Mouse (Mus musculus) left cerebral cortex, postnatal 14 days (tissue): Measurements from ENCODE around the gene Gm11549. TPM values are rescaled to one million over a fixed set of nuclear protein-coding genes. Genes with fewer than 3 reads are reported as not detected.
A peak's percentile ranks its signal among the peaks of the same experiment; 100 is the strongest.

Source experiments
- DNase-seq, 2 experiments: peaks; one replicate each; pipeline ENCODE4 v3.0.0; 2021 to 2022; ENCODE audit warnings: low spot score in 2 of 2, mixed read lengths in 1 of 2
- intact Hi-C: fragments of 180-260 bp; cut with DNase I; formaldehyde crosslinking; loops from one replicate; pipeline ENCODE4 v1.15.1; 2025
- total RNA-seq, 2 experiments: library from RNA; stranded (reverse); gene quantifications; 2 replicates each; pipeline ENCODE4 v1.2.3; 2021

Gene Gm11549
- total RNA-seq, 2 experiments from 2014 or later = 25.2 to 35.5 TPM

- intact Hi-C loops = no loop called here
- DNase-seq = no peak
Measured at GRCm38 (mm10) chr3:36488899-36489589, 32.6 kb downstream of the Gm11549 start.

- intact Hi-C loops = no loop called here
- no peak for DNase-seq
Measured at GRCm38 (mm10) chr3:36488367-36488766, 33.2 kb downstream of the Gm11549 start.

GRCm38 (mm10) chr3:36486881-36487280, 34.7 kb downstream of the Gm11549 start:
- intact Hi-C loops = no loop called here
- DNase-seq = no peak

GRCm38 (mm10) chr3:36486176-36486575, 35.4 kb downstream of the Gm11549 start:
- DNase-seq = no peak
- intact Hi-C loops = no loop called here

GRCm38 (mm10) chr3:36484292-36484691, 37.3 kb downstream of the Gm11549 start:
- intact Hi-C loops = no loop called here
- no peak for DNase-seq

- intact Hi-C loops = no loop called here
- no peak for DNase-seq
Measured at GRCm38 (mm10) chr3:36482940-36483339, 38.7 kb downstream of the Gm11549 start.

GRCm38 (mm10) chr3:36481776-36482193, 39.8 kb downstream of the Gm11549 start:
- peak in 1 of 2 experiments; percentile 25 for DNase-seq
- intact Hi-C loops = no loop called here

GRCm38 (mm10) chr3:36480486-36480885, 41.1 kb downstream of the Gm11549 start:
- intact Hi-C loops = no loop called here
- DNase-seq = no peak

- intact Hi-C loops = no loop called here
- peak in 1 of 2 experiments; percentile 30 for DNase-seq
Measured at GRCm38 (mm10) chr3:36478776-36479175, 42.8 kb downstream of the Gm11549 start.

- DNase-seq = no peak
- intact Hi-C loops = no loop called here
Measured at GRCm38 (mm10) chr3:36476261-36477155, 45.1 kb downstream of the Gm11549 start.

- intact Hi-C loops = no loop called here
Measured at GRCm38 (mm10) chr3:36475532-36476087, 46.0 kb downstream of the Gm11549 start, which contains the start of the genes Anxa5 and 1810062G17Rik. TSS of gene Anxa5 (minus strand) at chr3:36475894. TSS of gene 1810062G17Rik (plus strand) at chr3:36475937.

GRCm38 (mm10) chr3:36474938-36475483, 46.6 kb downstream of the Gm11549 start:
- intact Hi-C loops = no loop called here
- peak; percentile 53 to 62 for DNase-seq

More at GRCm38 (mm10) chr3:36475532-36476087, 46.0 kb downstream of the Gm11549 start, which contains the start of the genes Anxa5 and 1810062G17Rik:
- peak; percentile 86 for DNase-seq

GRCm38 (mm10) chr3:36474421-36474820, 47.2 kb downstream of the Gm11549 start:
- intact Hi-C loops = no loop called here
- no peak for DNase-seq

GRCm38 (mm10) chr3:36473222-36473621, 48.4 kb downstream of the Gm11549 start:
- DNase-seq = no peak
- intact Hi-C loops = no loop called here

GRCm38 (mm10) chr3:36471856-36472255, 49.8 kb downstream of the Gm11549 start:
- intact Hi-C loops = no loop called here
- DNase-seq = no peak

- intact Hi-C loops = no loop called here
- DNase-seq = no peak
Measured at GRCm38 (mm10) chr3:36468871-36469270, 52.7 kb downstream of the Gm11549 start.

- DNase-seq = no peak
- intact Hi-C loops = no loop called here
Measured at GRCm38 (mm10) chr3:36467632-36468031, 54.0 kb downstream of the Gm11549 start.

- no peak for DNase-seq
- intact Hi-C loops = no loop called here
Measured at GRCm38 (mm10) chr3:36465538-36465937, 56.1 kb downstream of the Gm11549 start.
